Mouse (Mus musculus): ENCODE data around the gene Arhgap33. TPM values are rescaled to one million over a fixed set of nuclear protein-coding genes. Genes with fewer than 3 reads are reported as not detected.
"Not testable (repeated sequence)": the region's sequence is repeated elsewhere in the genome, so short reads cannot be mapped to it uniquely, and the experiment has no call there.

Gene Arhgap33
- total RNA-seq, 2 experiments from 2014 or later: 0.49 to 1.0 TPM

DNA sequence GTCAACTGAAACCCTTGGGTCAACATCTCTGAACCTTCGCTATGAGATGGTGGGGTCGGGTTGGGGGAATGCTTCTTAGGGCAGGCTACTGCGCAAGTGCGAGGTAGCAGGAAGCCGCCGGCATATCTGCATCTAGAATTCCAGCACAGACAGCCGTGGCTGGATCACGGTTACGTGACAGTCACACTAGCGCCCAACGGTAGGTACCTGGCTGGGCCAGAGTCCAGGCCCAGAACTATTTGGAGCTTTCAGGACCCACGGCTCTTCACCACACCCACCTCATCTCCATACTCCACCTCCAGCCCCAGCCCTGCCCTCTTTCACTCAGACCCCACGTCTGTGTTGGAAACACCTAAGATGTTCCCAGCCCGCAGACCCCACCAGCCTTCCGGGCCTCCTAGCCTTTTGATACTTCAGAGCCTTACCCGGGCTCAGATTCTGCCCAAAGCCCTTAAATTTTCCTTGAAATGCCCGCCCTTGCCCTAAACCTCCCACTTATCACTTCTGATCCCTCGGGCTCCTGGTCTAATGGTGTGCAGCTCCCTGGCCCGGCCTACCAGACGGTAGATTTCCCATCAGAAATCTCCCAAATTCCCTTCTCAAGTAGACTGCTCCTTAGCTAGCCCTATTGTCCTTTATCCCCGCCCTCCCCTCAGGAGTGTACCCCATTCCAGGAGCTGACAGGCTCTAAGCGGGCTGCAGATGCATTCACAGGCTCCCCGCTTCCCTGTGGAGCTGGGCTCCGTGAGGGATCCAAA lies 19.7 kb downstream of the Arhgap33 start:
- no peak for DNase-seq
- intact Hi-C loops (cut with DNase I): no loop called here

DNA sequence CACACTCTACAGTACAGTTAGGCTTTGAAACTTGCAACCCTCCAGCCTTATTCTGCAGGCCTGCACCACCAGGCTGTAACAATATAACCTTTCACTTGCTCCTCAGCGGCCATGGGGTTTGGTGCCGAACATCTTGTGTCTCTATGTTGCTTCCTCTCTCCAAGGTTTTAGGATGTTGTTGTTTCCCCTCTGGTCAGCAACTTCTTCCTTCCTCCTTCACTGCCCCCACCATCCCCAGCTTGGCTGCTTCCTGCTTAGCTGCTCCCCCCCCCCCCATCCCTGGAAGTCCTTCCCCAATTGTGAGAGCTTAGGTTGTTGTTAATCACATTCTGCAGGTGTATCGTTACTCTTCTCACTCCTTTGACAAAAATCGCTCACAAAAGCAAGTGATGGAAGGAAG lies 26.8 kb downstream of the Arhgap33 start:
- intact Hi-C loops (cut with DNase I): no loop called here
- DNase-seq: no peak

DNA sequence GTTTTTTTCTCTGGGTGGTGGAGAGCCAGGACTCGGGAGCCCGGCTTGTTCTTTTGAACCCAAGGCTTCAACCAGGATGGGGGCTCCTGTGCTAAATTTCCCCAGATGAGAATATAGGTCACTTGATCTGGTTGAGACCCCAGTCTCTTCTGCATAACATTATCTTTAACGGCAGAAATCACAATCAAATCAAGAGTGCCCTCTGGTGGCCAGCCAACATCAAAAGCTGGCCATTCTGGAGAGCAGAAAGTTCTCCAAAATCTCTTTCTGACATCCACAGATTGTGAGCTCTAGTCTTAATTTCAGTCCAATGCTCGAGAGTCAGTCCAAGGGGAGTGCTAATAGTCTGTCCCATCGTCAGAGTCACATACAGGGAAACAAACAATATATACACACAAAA lies 33.7 kb downstream of the Arhgap33 start:
- DNase-seq; intact Hi-C loops (cut with DNase I): not testable (repeated sequence)

DNA sequence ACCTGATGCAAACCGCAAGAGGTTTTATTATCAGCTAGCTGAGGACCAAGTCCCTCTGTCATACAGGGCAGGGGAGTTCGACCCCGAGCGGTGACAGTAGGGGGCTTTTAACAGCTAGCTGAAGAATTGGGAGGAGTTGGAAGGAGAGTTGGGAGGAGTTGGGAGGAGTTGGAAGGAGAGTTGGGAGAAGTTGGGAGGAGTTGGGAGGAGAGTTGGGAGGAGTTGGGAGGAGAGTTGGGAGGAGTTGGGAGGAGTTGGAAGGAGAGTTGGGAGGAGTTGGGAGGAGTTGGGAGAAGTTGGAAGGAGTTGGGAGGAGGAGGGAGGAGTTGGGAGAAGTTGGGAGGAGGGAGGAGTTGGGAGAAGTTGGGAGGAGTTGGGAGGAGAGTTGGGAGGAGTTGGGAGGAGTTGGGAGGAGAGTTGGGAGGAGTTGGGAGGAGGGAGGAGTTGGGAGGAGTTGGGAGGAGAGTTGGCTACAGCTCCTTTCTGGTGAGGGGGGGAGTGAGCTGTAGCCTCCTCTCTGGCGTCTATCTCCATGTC lies 39.3 kb downstream of the Arhgap33 start:
- intact Hi-C loops (cut with DNase I); DNase-seq: not testable (repeated sequence)

DNA sequence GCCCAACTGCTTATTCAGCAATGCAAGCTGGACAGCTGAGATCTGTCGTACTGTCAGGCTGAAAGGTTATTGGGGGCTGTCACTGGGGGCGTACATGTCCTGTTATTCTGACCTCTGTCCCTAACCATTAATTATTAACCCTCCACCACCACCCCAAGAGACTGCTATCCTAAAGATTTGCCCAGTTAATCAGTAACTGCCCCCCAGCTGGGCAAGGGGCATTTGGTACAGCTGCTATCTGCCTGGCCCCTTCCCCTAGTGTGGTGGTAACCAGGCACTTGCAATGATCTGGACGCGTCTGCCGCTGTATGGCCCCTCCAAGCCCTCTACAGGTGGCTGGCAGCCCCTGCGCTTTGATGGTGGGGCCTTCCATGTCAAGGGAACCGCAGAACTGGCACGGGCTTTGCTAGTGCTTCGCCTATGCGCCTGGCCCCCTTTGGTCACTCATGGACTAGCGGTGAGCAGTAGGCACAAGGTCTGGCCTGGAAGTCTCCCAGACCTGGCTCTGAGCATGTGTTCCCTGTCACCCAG lies 41.4 kb downstream of the Arhgap33 start, which contains the start of gene Prodh2:
Prodh2 (plus strand) TSS at position 222 of the 531 bp plus-strand sequence.
- no peak for DNase-seq
- intact Hi-C loops (cut with DNase I): loop anchor here (2.0 to 5.0 kb wide), 2 partner anchors 51 to 121 kb away; no protein-coding TSS in a partner anchor

DNA sequence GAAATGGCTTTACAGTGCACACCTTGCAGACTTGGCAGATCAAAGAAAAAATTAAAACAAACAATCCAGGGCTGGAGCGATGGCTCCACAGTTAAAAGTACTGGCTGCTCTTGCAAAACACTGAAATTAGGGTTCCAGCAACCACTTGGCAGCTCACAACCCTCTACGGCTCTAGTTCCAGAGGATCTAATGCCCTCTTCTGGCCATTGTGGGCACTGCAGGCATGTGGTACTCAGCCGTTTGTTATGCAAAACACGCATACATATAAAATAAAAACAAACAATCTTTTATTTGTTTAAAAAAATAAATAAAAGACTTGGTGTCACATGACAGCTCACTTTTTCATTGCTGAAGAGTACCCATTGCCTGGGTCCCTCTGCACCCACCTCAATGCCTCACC lies 42.1 kb downstream of the Arhgap33 start:
- peak; percentile 66 to 77 for DNase-seq
- intact Hi-C loops (cut with DNase I): loop anchor here (2.0 to 5.0 kb wide), 2 partner anchors 50 to 120 kb away; no protein-coding TSS in a partner anchor

DNA sequence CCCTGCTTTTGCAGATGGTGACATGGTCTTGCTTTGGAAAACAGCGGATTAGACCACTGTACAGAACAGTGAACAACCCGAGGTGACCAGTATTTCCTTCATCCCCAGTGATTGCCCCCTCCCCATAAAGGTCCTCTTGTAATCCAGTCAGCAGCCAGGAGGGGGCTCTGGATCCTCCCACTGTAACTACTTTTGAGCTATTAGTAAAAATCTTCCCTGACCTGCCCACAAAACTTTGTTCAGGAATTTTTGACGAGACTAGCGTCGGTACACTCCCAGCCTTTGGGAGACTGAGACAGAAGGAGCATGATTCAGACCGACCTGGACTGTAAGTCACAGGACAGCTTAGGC lies 43.9 kb downstream of the Arhgap33 start:
- intact Hi-C loops (cut with DNase I): loop anchor here (5.0 kb wide), 1 partner anchor 49 kb away; no protein-coding TSS in a partner anchor
- no peak for DNase-seq

DNA sequence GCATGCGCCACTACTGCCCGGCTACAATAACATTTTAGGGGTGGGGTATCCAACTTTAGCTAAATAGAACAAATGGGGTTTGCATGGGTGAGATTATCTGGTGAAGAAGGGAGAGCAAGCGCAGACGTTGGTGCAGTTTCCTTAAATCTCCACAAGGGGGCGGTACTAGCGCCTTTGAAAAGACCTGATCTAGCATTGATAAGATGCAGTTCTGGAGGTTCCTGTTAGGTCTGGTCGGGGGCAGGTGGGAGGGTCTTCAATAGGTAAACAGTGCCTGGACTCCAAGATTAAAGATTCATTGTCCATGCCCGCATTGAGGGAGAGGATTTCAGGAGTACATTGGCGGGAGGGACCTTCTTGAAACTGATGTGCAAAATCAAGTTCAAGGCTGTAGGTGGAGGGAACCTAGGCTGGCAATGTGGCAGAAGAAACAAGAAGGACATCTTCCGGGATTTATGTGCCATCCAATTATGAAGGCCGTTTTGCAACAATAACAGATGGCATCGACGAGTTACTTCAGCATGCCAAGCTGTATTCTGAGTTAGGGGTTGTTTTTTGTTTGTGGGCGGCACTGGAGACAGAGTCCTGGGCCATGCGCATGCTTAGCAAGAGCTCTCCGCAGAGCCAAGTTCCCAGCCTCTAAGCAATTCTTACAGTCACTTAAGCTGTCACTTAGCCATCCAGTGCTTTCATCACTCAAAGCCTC lies 44.5 kb downstream of the Arhgap33 start:
- no peak for DNase-seq
- intact Hi-C loops (cut with DNase I): loop anchor here (5.0 kb wide), 1 partner anchor 48 kb away; no protein-coding TSS in a partner anchor

DNA sequence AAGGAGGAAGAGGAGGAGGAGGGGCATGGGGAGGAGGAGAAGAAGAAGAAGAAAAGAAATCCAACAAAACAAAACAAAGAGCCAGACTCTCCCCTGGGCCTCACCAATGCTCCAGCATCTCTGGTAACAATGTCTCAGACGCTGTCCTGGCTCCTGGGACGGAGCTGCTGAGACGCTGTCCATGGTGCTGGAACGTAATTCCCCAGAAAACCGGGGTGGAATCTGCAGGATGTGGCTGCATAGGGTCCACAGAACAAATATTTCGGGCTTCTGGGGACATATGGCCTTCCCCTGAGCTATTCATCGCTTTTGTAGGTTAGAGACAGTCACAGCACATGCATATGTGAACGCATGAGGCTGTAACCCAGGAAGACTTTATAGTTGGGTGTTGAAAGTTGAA lies 50.6 kb downstream of the Arhgap33 start:
- no peak for DNase-seq
- intact Hi-C loops (cut with DNase I): no loop called here

DNA sequence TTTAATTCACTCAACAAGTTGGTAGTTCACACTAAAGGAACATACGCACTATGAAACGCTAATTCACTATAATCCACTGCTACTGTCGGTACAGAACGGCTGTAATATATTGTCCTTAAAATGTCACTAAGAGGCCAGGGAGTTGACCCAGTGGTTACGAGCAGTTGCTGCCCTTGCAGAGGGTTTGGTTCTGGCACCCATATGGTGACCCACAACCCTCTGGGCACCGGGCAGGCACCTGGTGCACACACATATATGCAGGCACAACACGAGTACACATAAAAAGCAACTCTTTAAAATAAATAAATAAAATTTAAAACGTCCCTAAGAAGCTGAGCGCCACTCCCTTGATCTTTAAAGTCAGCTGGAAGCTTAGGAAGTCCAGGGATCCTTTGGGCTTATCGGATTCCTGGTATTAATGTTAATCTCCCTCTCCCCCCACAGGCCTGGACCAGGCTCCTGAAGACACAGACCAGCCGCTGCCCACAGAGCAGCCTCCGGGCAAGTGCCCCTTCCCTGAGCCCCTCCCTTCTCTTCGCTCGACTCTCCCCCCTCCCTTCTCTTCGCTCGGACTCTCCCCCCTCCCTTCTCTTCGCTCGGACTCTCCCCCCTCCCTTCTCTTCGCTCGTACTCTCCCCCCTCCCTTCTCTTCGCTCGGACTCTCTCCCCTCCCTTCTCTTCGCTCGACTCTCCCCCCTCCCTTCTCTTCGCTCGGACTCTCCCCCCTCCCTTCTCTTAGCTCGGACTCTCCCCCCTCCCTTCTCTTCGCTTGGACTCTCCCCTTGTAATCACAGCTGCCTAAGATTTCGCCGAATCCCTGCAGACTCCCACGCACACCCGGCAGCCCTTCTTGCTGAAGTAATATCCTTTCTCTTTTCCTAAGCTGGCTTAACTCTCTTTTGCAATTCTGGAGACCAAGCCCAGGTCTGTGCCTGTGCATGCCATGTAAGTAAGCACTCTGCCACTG lies 57.2 kb downstream of the Arhgap33 start:
- no peak for DNase-seq
- intact Hi-C loops (cut with DNase I): no loop called here

DNA sequence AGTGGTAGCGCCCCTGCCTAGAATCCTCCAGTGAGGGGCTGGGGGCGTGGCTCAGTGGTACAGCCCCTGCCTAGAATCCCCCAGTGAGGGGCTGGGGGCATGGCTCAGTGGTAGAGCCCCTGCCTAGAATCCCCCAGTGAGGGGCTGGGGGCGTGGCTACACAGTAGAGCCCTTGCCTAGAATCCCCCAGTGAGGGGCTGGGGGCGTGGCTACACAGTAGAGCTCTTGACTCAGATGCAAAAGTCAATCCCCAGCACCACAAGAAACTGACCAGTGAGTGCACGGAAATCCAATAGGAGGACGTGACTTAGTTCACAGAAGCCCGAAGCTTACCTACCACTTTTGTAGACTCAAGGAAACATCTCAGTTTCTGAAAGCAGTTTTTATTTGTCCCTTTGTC lies 58.7 kb downstream of the Arhgap33 start:
- DNase-seq; intact Hi-C loops (cut with DNase I): not testable (repeated sequence)

DNA sequence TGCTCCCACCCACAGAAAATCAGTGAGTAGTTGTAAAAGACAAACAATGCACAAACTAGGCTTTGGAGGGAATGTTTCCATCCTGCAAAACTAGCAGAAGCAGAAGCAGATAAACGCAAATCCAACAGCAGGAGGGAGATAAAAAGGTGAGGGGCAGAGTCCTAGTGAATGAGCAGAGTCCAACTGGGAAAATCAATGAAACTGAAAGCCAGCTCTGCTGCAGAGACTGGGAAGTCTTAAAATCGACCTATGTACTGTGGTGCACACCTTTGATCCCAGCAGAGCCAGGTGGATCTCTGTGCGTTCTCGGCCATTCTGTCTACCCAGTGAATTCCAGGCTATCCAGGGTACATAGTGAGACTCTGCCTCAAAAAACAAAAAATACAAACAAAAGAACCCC lies 59.9 kb downstream of the Arhgap33 start:
- no peak for DNase-seq
- intact Hi-C loops (cut with DNase I): no loop called here

DNA sequence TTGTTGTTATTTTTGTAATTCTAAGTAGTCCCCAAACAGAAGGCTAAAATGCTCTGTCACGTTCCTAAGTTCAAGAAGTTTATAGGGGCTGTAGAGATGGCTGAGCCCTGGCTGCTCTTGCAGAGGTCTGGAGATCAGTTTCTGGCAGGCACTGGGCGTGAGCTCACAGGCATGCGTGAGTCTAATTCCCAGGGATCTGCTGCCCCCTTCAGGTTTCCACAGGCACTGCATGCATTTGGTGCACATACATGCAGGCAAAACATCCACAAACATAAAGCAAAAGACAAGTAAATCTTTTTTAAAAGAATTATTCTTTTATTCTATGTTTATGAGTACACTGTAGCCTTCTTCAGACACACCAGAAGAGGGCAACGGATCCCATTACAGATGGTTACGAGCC lies 62.4 kb downstream of the Arhgap33 start:
- DNase-seq: no peak
- intact Hi-C loops (cut with DNase I): no loop called here

Small RNAs within 50 kb of the gene (microRNA-seq; reads per million reads assigned to microRNA genes)
- gene Gm38670: 1.1 to 1.5 reads per million in 2 experiments

Other genes starting within 250 kb of the Arhgap33 start
- gene Clip3, start 243.3 kb downstream of the Arhgap33 start, total RNA-seq (2021): 1 to 10 TPM; 4.5 to 5.6 TPM
- 10 to 100 TPM; 18.3 to 18.4 TPM for gene Alkbh6, start 226.3 kb downstream of the Arhgap33 start, total RNA-seq (2021)
- gene Syne4, start 220.3 kb downstream of the Arhgap33 start, total RNA-seq (2021): 1 to 10 TPM in 1 of 2 experiments, not detected in 1; 1.9 TPM
- under 1 TPM; 0.48 to 0.72 TPM for gene E130208F15Rik, start 213.3 kb downstream of the Arhgap33 start, total RNA-seq (2021)
- gene Sdhaf1, start 211.2 kb downstream of the Arhgap33 start, total RNA-seq (2021): 1 to 10 TPM; 6.9 to 7.3 TPM
- 1 to 10 TPM; 2.9 to 3.2 TPM for gene Lrfn3, start 172.3 kb downstream of the Arhgap33 start, total RNA-seq (2021)
- gene Tyrobp, start 121.3 kb downstream of the Arhgap33 start, total RNA-seq (2021): 1 to 10 TPM; 2.9 to 5.7 TPM
- gene Hcst, start 115.2 kb downstream of the Arhgap33 start, total RNA-seq (2021): under 1 TPM in 1 of 2 experiments, not detected in 1; 0.86 TPM
- gene Nfkbid, start 113.3 kb downstream of the Arhgap33 start, total RNA-seq (2021): under 1 TPM; 0.12 to 0.20 TPM
- gene Aplp1, start 89.5 kb downstream of the Arhgap33 start, total RNA-seq (2021): 1 to 10 TPM in 1 of 2 experiments, under 1 TPM in 1; 0.62 to 1.0 TPM
- gene Kirrel2, start 77.4 kb downstream of the Arhgap33 start, total RNA-seq (2021): not detected
- gene Nphs1, start 76.7 kb downstream of the Arhgap33 start, total RNA-seq (2021): not detected
- not detected for gene Prodh2, start 41.4 kb downstream of the Arhgap33 start, total RNA-seq (2021)
- 1,000 to 10,000 TPM; 1,132 to 1,502 TPM for gene Hspb6, start 17.1 kb upstream of the Arhgap33 start, total RNA-seq (2021)
- 1 to 10 TPM; 3.3 to 8.2 TPM for gene Proser3, start 17.2 kb upstream of the Arhgap33 start, total RNA-seq (2021)
- gene Lin37, start 24.8 kb upstream of the Arhgap33 start, total RNA-seq (2021): 10 to 100 TPM in 1 of 2 experiments, 1 to 10 TPM in 1; 9.6 to 12.4 TPM
- gene U2af1l4, start 28.2 kb upstream of the Arhgap33 start, total RNA-seq (2021): 10 to 100 TPM; 51.8 to 52.3 TPM
- gene Gm49396, start 28.3 kb upstream of the Arhgap33 start, total RNA-seq (2021): 1 to 10 TPM; 1.8 TPM
- gene Psenen, start 28.6 kb upstream of the Arhgap33 start, total RNA-seq (2021): 10 to 100 TPM; 95.1 to 99.1 TPM
- under 1 TPM in 1 of 2 experiments, not detected in 1; 0.38 TPM for gene Igflr1, start 30.4 kb upstream of the Arhgap33 start, total RNA-seq (2021)
- gene Kmt2b, start 53.7 kb upstream of the Arhgap33 start, total RNA-seq (2021): 10 to 100 TPM; 13.4 to 16.0 TPM
- not detected for gene Zbtb32, start 63.8 kb upstream of the Arhgap33 start, total RNA-seq (2021)
- gene Upk1a, start 77.8 kb upstream of the Arhgap33 start, total RNA-seq (2021): not detected
- 1,000 to 10,000 TPM; 1,738 to 1,902 TPM for gene Cox6b1, start 91.1 kb upstream of the Arhgap33 start, total RNA-seq (2021)
- gene Etv2, start 100.8 kb upstream of the Arhgap33 start, total RNA-seq (2021): not detected
- gene Rbm42, start 115.3 kb upstream of the Arhgap33 start, total RNA-seq (2021): 10 to 100 TPM; 35.7 to 38.1 TPM
- 1 to 10 TPM; 2.9 to 3.2 TPM for gene Haus5, start 129.9 kb upstream of the Arhgap33 start, total RNA-seq (2021)
- 1 to 10 TPM; 2.5 to 2.7 TPM for gene Pmis2, start 136.5 kb upstream of the Arhgap33 start, total RNA-seq (2021)
- not detected for gene 2200002J24Rik, start 163.9 kb upstream of the Arhgap33 start, total RNA-seq (2021)
- gene Atp4a, start 177.1 kb upstream of the Arhgap33 start, total RNA-seq (2021): under 1 TPM; 0.27 to 0.28 TPM
- 100 to 1,000 TPM; 251 to 273 TPM for gene Tmem147, start 194.5 kb upstream of the Arhgap33 start, total RNA-seq (2021)
- gene Gapdhs, start 208.6 kb upstream of the Arhgap33 start, total RNA-seq (2021): not detected
- 1 to 10 TPM; 1.7 to 3.9 TPM for gene Sbsn, start 216.4 kb upstream of the Arhgap33 start, total RNA-seq (2021)
- gene Dmkn, start 228.7 kb upstream of the Arhgap33 start, total RNA-seq (2021): under 1 TPM in 1 of 2 experiments, not detected in 1; 0.56 TPM

Measured in gastrocnemius, postnatal 36 days (tissue).